Mouse (Mus musculus) cerebellum, postnatal 4 days (tissue): ENCODE measurements around the gene Chst14.

Source experiments
- DNase-seq, 2 experiments: peaks; one replicate each; pipeline ENCODE4 v3.0.0; 2022; ENCODE audit warnings: low spot score in 2 of 2, mixed read lengths in 1 of 2

Chst14 gene

DNA sequence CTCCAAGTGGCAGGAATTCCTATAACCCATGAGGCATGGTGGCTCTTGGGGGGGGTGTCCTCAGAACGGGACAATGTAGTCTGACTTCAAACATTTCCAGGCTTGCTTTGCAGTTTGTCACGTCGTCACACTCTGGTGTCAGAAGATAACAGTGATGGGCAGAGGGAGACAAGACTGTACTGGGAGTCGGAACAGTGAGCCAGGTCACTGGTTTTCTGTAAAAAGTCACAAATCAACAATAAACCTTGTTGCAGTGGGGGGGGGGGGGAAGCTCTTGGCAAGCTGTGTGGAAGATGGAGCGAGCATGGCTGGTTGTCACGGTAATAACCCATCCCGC lies 37.3 kb downstream of the Chst14 start:
- DNase-seq: no peak

DNA sequence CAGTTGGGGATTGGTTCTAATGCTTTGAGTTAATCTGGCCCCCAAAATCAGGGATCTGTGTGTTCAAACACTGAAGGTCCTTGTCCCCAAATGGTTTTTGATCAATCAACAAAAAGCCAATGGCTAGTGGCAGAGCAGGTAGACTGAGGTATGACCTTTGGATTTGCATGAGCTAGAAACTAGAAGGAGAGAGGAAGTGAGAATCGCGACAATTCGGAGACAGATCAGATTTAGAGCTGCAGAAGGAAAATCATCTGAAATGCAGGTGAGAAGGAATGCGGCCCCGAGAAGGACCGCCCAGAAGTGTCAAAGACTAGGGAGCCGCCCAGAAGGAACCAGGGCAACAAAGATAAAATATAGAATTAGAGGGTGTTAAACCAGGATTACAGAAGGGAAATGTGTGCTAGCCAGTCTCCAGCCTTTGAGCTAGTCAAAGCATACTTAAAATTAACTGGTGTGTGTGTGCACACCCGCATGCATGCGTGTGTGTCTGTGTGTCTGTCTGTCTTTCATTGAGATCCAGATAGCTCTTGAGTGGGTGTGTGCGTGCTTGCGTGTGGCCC lies 43.4 kb downstream of the Chst14 start:
- DNase-seq: no peak

DNA sequence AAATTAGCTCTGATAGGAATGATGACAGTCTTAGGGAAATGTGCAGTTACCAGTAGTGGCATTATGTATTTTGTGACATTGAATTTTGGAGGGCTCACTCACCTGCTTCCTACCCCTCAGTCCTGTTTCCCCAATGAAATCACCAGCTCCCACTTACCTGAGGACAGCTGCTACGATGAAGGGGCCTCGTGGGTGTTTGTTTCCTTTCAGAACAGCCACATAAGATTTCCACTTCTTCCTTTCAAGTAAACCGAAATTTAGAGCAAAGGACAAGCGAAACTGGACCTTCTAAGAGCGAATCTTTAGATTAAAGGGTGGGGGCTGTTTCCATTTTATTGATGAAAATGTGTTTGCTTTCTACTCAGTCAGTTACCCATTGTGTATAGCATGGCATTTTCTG lies 45.8 kb downstream of the Chst14 start:
- DNase-seq: no peak

DNA sequence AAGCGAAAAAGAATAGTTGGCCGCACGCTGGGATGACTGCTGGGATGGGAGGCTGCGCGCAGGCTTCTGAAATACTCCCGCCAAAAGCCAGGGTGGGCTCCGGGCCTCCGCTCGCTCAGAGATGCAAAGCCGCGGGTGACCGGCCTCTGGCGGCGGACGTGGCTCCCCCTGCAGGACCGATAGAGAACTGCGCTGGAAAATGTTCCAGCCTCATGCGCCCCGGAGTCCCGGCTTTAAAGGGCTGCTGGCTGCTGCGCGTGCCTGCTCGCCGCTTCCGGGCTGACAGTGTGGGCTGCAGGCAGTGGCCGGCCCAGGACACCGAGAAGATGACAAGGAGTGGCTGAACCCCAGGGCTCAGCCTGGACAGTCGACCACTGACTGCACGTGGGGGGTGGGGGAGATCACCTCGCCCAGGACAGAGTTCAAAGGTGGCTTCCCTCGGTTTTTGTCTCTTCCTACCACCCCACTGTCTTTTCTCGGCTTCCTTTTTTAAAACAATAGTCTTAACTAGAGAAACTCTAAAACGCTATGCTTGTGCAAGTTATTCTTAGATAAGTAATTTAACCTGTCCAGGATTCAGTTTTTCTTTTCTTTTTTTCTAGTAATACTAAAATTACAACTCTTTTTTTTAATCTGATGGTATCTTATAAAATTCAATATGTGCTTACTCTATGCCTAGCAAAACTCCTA lies 46.5 kb downstream of the Chst14 start:
- peak; percentile 91 to 95 for DNase-seq

DNA sequence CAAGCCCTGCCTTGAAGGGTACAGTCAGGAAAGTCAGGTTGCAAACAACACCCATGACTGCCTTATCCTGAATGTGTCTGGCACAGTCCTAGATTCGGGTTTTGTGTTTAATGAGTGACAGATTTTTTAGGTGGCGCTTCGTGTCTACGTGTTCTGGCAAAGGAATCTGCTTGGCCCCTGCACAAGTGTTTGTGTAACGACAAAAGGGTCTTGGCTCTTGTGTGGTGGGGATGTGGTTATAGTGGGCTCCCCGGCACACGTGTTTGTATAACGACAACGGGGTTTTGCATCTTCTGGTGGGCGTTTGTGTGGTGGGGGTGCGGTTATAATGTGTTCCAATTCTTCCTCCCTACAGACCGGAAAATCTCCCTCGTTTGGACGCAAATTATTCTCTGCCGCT lies 49.6 kb downstream of the Chst14 start:
- DNase-seq: no peak

DNA sequence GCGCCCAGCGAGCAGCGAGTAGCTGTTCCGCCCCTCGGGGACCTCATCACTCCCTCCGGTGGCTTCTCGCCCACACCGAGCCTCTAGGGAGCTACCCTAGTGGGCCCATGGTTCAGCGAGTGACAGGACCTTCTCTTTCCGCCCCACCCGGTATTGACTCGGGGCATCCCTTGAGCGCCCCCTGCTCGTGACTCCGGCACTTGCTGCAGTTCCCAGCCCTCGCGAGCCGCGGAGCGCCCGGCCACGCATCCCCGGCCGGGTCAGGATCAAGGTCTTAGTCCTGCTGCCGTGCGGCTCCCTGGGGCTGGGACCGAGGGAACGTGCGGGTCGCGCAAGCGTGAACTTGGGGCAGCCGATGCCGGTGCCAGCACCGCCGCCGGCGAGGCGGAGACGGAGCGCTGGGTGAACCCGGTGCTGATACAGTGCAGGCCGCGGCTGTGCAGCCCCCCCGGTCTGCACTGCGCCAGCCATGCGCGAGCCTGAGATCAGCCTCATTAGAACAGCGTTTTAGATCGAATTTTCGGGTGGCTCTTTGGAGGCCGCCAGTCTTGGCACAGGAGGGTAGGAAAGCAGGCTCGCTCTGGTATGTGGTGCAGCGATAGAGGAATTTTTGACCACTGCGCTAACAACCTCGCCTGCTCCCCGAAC lies 50.1 kb downstream of the Chst14 start:
- DNase-seq: peak; percentile 73 to 85

DNA sequence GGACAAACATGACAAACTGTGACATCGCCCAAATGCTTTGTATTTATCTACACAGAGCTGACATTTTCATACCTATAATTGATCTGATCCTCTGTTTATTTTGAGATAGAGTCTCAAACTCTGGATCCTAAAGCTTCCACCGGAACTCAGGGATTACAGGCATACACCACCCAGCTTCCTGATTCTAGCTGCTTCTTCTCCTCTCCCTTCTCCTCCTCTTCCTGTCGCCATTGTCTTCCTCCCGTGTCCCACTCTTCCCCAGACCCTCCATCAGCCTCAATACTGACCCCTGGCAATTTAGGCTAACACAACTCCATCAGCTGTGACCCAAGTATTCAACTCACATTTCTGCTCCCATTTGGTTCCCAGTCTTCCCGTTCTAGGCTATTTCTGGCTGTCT lies 50.6 kb downstream of the Chst14 start:
- DNase-seq: no peak

DNA sequence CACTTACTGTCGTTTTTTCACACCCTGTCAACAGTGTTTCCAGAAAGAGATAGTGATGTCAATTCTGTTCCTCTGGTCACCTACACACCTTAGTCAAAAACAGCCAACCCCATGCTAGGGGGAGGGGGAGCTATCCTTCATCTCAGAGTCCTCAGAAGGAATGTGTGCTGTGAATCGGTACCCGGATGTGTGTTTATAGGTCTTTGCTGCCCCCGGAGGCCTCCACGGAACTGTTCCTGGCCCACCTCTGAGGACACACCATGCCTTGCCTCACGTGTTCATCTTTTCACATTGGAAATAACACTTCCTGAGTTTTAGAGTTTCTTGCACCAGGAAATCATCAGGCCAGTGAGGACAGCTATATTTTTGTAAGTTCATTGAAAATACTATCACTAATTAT lies 51.8 kb downstream of the Chst14 start:
- peak in 1 of 2 experiments; percentile 19 for DNase-seq
